Mouse (Mus musculus): ENCODE data around the gene Nkiras1.
"Not testable (repeated sequence)": the region's sequence is repeated elsewhere in the genome, so short reads cannot be mapped to it uniquely, and the experiment has no call there.

Gene Nkiras1

DNA sequence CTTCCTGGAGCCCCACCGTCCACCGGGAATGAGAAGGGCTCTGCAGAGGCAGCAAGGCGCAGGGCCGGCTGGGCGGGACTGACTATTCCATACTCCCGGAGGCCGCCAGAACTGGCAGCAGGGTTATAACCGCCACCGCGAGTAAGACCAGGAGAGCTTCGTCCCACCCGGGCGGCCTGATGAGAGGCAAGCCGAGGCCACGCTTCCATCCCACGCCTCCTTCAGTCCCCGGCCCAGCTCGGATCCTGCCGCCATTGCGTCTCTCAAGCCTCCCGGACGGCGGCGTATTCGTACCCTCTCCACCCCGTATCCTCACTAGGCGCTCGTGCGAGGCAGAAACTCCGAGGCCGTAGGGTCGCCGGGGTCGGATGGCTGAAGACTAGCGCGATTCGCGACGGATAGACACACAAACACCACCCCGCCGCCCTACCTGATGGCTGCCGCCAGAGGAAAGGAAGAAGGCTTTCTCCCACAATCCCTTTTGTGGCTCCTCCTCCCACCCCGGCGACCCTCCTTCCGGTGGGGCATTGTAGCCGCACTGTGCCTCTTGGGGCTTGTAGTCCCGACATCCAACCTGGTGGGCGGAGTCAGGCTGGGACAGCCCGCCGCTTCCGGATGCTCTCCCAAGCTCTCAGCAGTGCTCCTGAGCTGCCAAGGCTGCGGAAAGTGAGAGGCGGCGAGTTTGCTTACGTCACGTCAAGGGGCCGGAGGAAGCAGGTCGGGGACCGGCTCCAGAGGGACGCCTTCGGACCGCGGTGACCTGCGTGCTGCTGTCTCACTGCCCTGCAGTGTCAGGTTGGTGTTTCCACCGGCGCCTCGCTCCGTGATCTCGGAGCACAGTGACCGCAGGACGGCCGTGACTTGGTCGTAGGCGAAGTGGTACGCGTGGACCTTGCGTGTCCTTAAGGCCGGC lies at the start of gene Nkiras1, which contains the start of gene Rpl15:
Gene Nkiras1, plus strand, starts transcription at position 608 of the 913 bp plus-strand sequence.
Gene Rpl15, minus strand, starts transcription at position 863 of the 913 bp plus-strand sequence.
- DNase-seq (ENCODE audit: low spot score) = peak; percentile 99

DNA sequence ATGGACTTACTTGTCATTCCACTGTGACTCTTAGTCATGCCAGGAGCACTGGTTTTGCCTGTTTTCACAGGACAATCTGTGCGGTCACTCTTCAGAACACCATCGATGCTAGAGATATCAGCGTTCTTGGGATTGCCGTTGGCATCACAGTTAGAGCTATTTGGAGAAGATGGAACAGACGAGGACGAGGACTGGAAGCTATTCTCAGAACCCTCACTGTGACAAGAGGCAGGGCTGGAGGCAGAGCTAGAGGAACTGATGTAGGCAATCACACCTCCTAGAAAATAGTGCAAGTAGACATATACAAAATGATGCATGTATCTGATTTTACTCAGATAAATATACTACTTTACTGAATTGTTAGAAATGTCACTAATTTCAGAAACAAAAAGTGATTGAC lies 49.0 kb upstream of the Nkiras1 start:
- DNase-seq (ENCODE audit: low spot score) = no peak

GRCm38 (mm10) chr14:18225431-18225830 lies 45.5 kb upstream of the Nkiras1 start:
- not testable (repeated sequence) for DNase-seq (ENCODE audit: low spot score)

DNA sequence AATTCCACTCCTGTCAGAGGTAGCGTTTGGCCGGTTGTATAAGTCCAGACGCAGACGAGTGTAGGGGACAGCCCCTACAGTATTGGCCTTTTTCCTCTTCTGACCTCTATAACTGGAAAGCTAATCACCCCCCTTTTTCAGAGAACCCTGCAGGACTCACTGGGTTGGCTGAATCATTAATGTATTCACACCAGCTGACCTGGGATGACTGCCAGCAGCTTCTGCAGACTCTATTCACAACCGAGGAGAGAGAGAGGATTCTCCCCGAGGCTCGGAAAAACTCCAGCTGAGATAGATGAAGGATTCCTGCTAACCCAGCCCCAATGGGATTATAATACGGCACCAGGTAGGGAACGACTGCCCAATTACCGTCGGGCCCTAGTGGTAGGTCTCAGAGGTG lies 44.8 kb upstream of the Nkiras1 start:
- not testable (repeated sequence) for DNase-seq (ENCODE audit: low spot score)

DNA sequence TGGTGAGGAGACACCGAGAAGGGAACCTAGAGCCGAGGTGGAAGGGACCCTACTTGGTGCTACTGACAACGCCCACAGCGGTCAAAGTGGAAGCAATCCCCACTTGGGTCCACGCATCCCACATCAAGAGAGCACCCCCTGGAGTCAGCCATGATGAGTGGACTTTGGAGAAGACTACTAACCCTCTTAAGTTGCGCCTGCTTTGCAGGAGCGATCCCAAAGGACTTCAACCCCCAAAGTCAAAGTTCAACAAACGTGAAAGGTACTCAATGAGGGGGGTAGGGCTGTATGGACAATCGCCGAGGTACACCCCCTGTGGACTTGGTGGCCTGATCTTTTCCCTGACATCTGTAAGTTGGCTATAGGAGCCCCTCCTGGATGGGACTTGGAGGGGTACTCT lies 41.2 kb upstream of the Nkiras1 start:
- not testable (repeated sequence) for DNase-seq (ENCODE audit: low spot score)

DNA sequence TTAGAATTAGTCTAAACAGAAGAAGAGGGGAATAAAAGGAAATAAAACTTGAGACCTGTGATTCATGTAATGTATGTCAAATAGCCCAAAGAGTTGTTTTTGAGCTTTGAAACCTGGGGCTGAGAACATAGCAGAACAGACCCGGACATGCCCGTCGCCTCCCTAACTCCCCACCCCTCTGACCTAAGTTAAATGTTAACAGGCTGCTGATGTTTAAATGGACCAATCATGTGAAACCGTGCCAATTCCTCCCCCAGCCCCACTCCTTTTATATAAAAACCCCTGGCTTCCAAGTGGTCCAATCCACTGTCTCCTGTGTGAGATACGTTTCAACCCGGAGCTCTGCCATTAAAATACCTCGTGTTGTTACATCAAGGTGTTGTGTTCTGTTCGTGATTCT lies 39.1 kb upstream of the Nkiras1 start:
- not testable (repeated sequence) for DNase-seq (ENCODE audit: low spot score)

DNA sequence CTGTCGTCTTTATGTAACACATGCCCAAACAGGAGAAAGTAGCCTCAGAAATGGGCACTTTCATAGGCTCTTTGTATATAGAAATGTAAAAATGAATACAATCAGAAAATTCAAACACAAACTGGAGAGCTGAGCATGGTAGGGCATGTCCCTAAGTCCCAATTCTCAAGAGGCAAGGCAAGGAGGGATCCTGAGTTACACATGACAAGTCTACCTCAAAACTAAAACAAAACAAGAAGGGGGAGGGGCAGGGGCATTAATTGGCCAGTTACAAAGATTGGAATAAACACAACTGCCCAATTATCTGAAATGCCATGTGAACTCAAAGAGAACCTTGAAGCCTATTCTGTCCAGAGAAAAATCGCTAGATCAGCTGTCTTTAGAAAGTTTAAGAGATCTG lies 37.9 kb upstream of the Nkiras1 start:
- no peak for DNase-seq (ENCODE audit: low spot score)

GRCm38 (mm10) chr14:18233981-18234960 lies 36.7 kb upstream of the Nkiras1 start:
- peak; percentile 72 for DNase-seq (ENCODE audit: low spot score)

DNA sequence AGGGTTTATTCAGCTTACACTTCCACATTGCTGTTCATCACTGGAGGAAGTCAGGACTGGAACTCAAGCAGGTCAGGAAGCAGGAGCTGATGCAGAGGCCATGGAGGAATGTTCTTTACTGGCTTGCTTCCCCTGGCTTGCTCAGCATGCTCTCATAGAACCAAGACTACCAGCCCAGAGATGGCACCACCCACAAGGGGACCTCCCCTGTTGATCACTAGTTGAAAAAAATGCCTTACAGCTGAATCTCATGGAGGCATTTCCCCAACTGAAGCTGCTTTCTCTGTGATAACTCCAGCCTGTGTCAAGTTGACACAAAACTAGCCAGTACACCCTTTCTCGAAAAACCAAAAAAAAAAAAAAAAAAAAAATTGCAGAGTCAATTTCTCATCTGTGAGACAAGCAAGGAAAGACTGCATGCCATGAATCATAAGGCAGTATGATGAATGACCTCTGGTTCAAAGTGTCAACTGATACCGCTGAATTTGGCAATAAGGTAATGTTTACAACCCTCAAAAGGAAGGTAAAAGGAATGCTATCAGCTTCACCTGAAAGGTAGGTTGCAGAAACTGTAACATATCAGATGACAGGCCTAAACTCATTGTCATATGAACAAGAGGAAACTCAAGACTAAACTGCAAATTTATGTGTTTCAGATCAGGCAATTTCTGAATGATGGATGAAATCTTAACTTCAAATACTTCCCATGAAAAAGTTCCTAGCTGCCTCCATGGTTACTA lies 34.3 kb upstream of the Nkiras1 start:
- DNase-seq (ENCODE audit: low spot score) = peak; percentile 10

DNA sequence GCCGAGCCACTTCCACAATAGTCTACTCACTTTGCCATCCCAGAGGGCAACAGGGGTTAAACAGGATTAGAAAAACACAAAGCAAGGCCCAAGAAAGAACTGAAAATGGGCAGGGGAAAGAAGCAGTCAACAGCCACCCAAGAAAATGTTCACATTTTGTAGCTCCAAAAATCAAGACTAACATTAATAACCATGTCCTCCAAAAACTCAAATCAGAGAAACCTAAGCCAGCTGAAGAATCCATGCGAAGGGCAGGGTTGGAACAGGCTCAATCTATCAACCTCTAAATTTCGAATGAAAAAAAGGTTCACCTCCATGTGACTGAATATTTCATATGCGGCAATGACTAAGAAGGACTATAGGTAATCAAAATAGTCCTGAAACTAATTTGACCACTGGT lies 33.6 kb upstream of the Nkiras1 start:
- DNase-seq (ENCODE audit: low spot score) = peak; percentile 30

DNA sequence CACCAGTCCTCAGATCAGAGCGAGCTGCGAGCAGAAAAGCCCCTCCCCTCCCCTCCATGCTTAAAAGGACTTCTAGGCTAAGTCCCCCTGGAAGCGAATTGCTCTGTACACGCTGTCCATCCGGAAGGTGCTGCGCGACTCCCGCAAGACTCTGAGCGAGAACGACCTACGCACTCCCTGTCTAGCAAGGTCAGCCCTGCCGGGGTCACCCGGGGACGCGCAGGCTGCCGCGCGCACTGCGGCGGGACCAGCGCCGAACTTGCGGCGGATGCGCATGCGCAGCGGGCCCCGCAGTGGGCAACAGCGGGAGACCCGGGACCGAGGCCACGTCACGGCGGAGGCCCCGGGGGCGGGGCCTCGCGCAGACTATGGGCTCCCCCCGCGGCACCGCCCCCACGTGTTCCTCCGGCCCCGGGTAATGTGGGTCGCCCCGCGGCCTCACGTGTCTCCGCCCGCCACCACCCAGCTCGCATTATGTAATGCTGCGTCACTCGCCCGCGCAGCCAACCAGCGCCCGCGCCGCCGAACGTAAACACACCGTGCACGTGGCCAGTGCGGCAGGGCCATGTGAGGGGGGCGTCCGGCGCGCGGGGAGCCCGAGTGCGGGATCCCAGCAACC lies 32.7 kb upstream of the Nkiras1 start:
- DNase-seq (ENCODE audit: low spot score) = peak; percentile 94

GRCm38 (mm10) chr14:18238750-18239731 lies 31.9 kb upstream of the Nkiras1 start, which contains the start of gene Nr1d2:
TSS of gene Nr1d2 (minus strand) at chr14:18239127.
- peak; percentile 100 for DNase-seq (ENCODE audit: low spot score)

- no peak for DNase-seq (ENCODE audit: low spot score)
Observed at GRCm38 (mm10) chr14:18240132-18240531, 30.8 kb upstream of the Nkiras1 start.

- no peak for DNase-seq (ENCODE audit: low spot score)
Observed at GRCm38 (mm10) chr14:18241786-18242185, 29.1 kb upstream of the Nkiras1 start.

DNA sequence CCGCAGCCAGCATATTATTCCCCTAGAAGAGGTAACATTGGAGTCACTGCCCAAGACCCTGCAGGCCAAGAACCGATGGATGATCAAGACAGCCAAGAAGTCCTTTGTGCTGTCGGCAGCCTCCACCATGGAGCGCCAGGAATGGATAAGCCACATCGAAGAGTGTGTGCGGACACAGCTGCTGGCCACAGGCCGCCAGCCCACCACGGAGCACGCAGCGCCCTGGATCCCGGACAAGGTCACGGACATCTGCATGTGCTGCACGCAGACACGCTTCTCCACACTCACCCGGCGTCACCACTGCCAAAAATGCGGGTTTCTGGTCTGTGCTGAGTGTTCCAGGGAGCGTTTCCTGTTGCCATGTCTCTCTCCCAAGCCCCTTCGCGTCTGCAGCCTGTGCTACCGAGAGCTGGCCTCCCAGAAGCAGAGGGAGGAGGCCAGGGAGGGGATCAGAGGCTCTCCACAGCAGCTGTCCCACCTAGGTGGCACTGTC lies 28.3 kb upstream of the Nkiras1 start:
- DNase-seq (ENCODE audit: low spot score) = no peak

- no peak for DNase-seq (ENCODE audit: low spot score)
Observed at GRCm38 (mm10) chr14:18261203-18261602, 9.7 kb upstream of the Nkiras1 start.

DNA sequence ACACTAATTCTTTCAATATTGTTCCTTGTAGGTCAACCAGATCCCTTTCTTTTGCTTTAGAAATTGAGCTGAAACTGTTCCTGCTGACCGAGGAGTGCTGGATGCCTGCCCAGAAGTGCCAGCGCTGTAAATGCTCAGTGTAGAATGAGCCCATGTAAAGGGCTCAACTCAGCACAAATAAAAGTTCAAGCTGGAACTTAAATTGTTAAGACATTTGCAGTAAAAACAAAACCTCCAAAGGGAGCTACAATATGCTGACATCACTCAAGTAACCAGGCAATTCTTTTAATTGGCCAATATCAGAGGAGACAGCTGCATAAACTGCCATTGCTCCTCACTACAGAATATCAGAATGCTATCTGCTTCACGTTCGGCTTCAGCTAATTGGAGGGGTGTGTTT lies 7.5 kb upstream of the Nkiras1 start:
- DNase-seq (ENCODE audit: low spot score) = peak; percentile 69

GRCm38 (mm10) chr14:18269947-18270528 lies 898 bp upstream of the Nkiras1 start:
- DNase-seq (ENCODE audit: low spot score) = not testable (repeated sequence)

GRCm38 (mm10) chr14:18271666-18272065 lies 730 bp downstream of the Nkiras1 start:
- DNase-seq (ENCODE audit: low spot score) = no peak

Data from adipocyte (in vitro differentiated cells).